Mouse (Mus musculus) left cerebral cortex, adult 9 months (tissue): ENCODE measurements at regions not wholly inside any gene's neighbourhood (a gene's known extent, or its start where the extent isn't known, plus 50 kb on each side); places are given as distances from the start of the nearest gene placed in this dataset.
"Not testable (repeated sequence)": the region's sequence is repeated elsewhere in the genome, so short reads cannot be mapped to it uniquely, and the experiment has no call there.

ENCODE experiments used
- DNase-seq, 2 experiments: peaks; one replicate each; pipeline ENCODE4 v3.0.0; 2022; ENCODE audit warnings: low spot score in 2 of 2

DNA sequence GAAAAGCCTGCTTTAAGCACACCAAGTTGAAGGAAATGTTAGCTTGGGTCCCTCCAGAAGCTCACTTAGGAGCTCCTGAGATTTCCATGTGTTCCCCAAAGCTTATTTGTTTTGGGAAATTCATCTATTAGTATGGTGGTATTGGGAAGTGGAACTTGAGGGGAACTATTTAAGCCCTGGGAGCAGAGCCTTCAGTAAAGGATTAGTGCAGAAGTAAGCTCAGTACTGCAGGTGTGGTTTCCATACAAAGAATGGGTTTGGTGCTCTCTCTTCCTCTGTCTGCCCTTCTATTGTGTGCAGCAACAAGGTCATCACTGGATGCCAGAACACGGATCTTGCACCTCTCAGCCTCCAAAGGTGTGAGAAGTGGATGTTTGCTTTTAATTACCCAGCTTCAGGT is 57.2 kb downstream of the Foxa2 start:
- no peak for DNase-seq

DNA sequence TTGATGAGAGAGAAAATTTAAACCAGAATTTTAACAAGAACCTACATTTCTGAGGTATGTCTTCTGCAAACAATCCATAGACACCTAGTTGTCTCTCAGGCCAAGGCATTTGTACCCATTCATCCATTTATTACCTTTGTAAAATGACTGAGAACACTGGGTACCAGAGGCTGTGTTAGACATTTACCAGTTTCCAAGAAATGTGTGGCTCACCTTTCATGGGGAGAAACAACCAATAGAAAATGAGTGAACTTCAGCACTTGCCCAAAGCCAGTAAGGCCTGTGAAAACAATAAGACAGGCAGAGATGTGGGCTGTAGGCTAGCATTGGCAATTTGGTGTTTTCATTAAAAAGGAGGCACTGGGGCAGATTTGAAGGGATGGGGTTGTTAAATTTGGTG is 58.2 kb downstream of the Foxa2 start:
- DNase-seq = no peak

DNA sequence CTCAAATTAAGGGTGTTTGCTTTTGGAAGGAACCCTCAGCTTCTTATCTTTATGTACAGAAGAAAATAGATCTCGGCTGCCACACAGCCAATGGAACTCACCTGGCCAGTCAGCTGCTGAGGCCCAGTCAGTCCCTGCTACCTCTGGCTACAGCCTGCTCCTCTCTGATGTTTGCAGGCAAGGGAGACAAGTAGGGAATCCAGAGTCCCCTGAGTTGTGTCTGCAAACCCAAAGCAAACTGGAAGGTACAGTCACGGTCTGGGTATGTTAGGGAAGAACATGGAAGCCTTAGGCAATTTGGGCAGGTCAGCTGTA is 61.6 kb downstream of the Foxa2 start:
- DNase-seq = no peak

DNA sequence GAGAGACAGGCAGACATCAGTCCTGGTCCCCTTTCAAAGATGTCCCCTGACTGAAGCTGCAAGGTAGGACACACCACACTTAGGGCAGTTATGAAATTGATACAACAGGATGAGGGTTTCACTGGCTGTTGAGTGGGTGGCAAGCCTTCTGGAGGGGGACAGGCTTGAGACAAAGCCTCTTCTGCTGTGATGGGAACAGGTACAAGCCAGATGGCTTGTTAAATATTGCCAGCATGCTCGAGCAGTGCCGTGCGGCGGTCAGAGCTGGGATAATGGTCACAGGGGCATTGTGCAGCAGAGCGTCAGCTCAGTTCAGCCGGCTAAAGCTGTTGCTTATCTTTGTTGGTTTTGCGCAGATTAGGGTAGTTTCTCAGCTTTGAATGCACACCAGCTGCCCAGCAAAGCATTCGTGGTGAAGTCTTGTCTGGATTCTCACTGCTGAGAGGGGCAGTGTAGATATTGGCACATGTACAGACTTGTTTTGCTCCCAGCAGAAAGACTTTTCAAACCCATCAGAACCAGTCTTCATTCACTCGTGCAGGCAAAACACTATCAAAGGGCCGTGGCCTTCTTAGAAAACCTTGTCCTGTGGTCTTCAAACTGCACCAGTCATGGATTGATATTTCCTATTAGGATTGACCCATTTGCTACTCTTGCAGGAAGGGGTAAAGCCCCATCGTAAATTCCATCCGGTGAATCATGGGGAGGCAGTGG is 62.1 kb downstream of the Foxa2 start:
- DNase-seq = no peak

DNA sequence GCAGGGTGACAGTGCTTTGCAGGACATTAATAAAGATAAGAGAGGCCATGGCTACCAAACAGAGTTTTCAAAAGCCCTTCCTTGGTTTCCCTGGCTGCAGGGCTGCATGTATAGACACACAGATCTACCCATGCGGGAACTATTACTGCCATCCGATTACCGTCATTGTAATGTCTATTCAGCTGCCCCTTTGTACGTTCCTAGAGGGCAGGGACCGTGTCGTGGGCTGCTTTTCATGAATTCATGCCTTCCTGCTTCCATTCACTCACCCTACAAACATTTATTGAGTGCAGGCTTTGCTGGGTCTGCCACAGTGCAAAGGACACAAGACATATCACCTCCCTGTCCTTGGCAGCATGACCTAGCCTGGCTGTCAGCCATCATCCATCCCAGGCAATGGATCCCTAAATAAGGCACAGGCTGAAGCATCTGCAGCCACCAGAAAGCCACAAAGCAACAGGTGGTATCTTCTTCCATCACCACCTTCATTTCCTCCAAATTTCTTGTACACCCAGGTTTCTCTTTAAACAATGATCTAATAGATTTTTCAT is 65.8 kb downstream of the Foxa2 start:
- no peak for DNase-seq

DNA sequence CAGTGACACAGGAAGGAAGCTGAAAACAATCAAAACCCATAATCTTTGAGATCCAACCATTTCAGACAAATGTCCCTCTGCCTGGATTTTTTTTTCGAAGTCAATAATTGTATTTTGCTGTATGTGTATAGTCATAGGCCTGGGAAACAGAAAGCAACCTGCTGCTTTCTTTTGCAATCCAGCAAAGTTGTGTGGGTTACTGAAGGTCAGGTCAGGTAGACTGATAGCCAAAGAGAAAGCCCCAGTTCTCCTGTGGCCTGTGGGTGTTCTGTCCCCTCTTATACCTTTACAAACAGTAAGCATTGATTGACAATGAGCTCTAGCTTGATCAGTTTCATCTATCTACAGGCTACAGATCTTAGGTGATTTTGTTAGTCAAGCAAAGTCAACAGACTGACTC is 66.4 kb downstream of the Foxa2 start:
- no peak for DNase-seq

DNA sequence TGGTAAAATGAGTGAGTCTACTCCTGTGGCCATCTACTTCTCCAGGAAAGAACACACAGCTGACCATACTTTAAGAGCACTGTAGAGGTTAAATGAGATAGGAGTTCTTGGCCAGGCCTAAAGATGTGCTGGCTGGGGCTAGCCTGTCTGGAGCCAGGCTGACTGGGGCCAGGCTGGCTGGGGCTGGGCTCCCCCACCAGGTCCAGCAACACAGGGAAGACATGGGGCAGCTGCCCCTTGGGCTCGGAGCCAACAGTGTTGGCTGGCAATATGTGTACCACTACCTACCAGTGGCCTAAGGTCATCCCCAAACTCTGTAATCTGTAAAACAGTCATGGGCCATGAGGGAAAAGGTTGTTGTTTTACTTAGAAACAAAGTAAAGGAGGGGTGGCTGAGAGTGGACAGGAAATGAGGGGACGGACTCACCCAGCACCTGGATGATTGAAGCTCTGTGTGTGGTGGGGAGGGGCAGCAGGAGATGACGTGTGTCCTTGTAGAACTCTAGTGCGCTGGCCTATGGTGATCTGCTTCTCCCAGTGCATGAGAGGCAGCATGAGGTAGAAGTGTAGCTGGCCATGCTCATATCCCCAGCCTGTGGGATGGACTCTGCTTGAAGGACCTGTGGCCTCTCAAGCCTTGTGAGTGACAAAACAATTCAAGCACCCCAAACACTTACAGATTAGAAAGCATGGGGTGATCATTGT is 67.0 kb downstream of the Foxa2 start:
- no peak for DNase-seq

DNA sequence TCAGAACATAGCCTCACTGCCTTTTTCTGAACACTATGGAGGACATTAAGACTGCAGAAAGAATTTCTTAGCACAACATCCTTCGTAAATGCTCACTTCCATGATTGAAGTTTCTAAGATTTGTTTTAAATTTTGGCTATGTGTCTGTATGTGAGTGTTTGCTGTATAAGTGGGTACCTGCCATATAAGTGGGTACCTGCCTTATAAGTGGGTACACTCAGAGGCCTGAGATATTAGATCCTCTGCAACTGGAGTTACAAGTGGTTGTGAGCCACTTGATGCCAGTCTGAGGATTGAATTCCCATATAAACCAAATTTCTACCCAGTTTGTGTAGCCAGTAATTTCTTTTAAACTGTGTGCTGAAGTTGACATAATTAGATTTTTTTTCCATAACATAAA is 67.8 kb downstream of the Foxa2 start:
- DNase-seq = no peak

DNA sequence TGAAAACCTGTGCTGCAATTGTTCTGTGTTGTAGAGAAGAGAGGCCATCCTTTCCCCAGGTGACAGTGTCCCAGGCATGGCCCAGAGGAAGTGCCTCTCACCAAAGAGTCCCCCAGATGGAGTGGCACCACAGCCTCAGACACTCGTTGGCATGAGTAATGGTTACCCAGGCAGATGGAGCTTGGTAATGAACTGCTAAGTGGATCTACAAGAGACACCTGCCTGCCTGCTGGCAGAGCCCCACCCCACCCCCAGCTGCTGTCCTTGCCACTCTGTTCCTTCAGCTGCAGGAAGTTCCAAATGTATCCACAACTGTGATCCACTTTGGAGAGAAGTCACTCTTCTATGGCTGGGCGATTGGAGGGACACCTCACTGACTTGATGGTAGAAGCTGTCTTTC is 72.0 kb downstream of the Foxa2 start:
- DNase-seq = peak in 1 of 2 experiments; percentile 26

DNA sequence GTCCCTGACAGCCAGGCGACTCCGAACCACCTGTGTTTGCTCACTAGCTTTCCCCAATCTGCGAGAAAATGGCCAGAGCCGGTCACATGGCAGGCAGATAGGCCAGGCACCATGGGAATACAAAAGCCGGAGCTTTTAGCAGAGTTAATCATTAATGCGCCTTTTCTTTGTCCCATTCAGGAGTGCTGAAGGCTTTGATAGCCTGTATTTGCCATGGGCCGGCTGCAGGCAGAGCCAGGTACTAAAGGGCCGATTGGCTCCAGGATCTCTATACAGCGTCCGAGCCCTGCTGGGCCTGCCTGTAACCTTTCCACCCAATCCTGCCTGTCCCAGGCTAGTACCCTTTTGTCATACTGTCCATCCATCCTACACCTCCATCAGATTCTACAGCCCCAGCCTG is 78.1 kb downstream of the Foxa2 start:
- DNase-seq = no peak

DNA sequence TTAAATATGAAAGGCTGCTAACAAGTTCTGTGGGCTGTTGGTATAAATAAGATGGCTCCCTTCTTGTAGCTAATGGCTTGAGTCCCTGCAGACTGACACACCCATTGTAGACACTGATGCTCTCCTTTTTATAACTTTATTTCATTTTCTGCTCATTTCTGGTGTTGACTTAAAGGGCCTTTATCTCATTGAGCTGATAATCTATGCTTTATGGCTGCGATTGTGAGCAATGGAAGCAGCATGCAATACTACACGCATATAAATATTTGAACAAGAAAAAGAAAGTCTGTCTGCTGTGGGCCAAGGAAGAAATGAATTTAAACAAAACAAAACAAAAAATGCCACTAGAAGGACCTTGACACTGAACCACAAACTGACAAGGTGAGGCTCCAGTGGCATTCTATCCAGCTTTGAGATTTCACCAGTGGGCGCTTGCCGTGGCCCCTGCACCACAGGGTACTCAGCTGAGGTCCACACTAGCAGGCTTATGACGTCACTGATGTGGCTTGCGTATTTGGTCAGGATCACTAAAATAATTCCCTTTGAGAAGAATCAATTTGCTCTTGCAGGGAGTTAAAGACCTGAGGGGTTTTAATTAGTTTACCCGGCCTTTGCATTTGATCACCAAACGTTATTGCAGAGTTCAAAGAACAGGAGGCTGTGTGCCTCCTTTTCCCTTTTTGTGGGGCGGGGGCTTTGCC is 78.8 kb downstream of the Foxa2 start:
- no peak for DNase-seq

DNA sequence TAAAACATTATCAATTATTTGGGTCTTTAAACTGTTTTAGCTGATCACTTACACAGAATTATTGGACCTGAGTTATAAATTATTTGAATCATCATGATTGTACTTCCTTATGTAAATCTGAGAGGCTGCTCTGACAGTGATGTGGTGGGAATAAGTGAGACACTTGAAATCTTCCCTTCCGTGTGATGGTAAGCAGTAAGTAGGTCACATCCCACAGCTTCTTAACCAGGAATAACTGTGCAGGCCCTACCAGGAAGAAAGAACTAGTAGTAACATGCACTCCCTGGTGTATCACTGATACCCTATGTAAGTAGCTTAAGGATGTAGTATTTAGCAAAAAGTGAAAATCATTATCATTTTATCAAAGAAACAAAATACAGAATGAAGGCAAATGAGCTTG is 83.5 kb downstream of the Foxa2 start:
- DNase-seq = not testable (repeated sequence)

DNA sequence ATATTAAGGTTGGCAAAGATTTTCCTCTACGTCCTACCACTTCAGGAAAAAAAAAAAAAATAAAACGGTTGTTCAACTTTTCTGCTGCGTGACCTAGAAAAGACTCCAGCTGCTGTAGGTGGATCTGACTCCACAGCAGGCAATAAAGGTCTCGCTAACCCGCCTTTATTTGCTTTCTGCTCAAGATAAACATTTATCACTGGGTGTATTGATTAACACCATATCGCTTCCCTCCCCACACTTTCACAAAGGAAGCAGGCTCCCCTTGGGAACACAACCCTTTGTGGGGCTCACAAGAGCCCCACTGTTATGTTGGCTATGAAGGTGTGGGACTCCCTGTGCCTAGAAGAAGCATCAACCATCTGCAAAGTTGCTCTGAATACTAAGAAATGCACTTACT is 85.1 kb downstream of the Foxa2 start:
- DNase-seq = no peak

DNA sequence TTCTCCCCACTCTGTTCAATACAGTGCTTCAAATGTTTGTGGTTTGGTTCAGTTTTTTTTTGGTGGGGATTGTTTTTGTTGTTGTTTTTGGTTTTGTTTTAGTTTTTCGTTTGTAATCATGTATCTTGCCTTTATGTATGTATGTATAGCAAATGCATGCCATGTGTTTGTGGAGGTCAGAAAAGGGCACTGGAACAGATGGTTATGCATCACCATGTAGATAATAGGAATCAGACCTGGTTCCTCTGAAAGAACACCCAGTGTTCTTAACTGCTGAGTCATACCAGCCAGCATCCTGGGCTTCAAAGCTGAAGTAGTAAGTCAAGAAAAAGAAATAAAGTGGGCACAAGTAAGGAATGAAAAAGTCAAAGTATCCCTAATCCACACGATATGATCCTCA is 92.6 kb downstream of the Foxa2 start:
- no peak for DNase-seq

DNA sequence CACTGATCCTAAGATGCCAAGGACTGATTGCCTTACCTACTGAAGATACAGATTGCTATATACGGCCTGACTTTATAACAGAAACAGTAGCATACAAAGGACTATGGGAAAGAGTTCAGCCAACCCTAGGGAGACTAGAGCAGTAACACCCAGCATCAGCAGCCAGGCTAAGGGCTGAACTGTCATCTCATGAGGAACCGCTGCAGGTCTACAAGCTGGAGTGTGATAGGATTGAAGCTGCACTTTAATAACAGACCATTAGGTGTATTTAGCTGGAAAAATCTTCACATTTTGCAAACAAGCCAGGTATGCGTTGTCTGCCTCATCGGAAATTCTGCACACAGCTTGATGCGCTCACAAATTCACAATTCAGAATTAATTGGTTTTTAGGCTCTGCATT is 95.5 kb downstream of the Foxa2 start:
- no peak for DNase-seq

DNA sequence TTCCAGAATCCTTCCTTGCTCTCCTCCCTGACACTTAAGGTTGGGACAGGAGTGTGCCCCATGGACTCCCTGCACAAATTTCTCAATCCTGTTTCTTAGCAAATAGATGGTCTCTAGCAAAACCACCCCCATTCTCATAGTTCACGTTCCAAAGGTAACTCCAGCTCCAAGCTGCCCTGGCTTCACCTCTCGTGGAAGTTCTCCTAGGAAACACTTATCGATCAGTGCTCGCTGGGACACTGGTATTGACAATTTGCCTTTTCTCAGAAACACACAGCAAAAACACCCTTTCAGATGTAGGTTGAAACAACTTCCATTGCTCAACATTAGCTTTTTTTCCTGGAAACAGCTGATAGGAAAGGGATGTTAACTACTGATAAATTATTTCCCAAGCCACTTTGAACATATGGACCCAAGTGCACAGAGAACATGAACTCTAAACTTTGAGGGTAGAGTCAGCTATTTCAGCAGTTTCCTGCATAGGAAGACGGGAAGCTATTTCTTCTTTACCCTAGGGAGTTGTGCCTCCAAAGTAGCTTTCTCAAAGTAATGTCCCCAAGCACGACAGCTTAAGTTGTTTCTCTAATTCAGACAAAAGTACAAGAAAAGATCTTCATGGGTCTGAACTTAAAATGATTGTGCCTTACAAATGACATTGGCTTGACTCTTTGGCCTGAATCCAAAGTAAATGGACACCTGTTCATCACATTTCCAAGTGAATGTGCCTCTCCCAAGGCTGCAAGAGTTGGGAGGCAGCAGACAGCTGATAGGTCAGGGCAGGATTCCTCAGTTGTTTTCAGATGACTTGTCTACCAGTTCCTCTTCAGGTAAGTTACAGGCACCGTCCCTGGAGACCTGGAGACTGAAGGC is 102.4 kb downstream of the Foxa2 start:
- DNase-seq = no peak

DNA sequence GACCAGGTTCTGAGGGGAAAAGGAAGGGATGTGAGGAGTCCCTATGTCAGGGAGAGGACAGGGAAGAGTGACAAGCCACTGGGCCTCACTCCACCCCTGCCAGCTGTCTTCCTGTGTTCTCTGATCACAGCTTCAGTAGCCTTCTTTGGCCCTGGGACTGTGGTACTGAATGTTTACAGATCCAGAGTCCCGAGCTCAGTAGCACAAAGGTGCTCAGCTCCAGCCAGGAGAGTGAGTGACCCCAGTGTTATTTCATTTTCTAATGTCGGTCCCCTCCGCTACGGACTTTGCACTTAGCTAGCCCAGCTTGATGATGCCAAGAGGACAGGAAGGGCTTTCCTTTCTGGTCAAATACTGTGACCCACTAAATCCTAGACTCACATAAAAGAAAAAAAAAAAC is 104.2 kb downstream of the Foxa2 start:
- DNase-seq = no peak

DNA sequence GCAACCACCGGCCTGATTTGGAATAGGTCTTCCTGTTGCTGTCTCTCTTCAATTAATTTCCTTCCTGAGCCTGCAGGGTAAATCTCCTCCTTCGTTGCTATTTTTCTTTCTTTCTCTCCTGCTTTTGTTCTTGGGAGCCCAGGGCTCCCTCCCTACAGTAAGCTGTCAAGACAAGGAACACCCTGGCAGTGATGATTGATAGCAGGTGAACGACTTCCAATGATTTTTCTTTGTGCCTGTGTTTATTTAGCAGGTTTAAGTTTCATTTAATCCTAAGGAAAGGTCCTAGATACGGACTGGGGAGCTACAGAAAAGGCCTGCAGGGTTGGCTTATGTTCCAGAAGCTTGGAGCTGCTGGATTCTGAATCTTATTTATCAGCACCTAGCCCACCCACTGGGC is 105.5 kb downstream of the Foxa2 start:
- DNase-seq = no peak

DNA sequence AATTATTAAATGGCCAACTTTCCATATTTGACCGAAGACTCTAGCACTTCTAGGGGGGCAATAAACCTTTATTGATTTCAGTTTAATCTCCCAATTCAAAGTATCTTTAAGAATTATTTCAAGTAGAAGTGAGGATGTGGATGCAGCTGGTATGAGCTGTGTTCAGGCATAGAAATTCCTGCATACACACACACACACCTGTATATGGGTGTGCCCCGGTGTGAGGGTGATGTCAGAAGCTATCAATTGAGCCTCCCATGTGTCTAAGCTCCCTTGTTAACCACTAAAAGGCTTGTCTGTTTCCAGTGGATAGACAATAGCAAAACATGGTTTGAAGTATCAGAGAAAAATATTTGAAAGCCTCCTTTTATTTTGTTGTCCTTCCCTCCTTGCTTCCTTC is 114.3 kb downstream of the Foxa2 start:
- DNase-seq = no peak

DNA sequence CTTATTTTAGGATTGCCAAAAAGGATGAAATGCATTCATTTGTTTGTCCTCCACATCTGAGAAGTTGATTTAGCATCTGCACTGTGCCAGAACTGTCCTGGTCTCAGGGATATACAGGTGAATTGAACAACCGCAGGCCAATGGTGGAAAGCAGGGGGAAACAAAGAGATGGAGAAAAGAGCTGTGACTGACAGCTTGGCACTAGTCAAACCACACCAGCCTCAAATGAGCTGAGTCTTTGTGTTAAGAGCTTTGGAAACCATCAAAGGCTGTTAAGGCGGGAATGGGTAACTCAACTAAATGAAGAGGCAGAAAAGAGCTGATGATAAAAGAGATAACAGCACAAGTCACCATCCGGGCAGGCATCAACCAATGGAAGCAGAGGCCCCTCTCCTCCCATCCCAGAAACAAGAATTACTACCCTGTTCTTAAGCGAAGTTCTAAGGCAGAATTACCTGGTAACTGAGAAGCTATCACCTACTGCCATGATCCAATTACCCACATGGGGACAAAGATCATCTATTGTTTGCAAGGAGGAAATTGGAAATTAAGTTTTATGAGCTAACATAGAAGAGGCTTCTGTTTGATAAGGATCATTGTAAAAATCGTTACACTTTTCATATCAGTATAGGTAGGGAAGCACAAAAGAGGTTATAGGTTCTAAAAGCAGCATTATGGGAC is 117.6 kb downstream of the Foxa2 start:
- DNase-seq = no peak
